Mouse (Mus musculus) mouse embryonic stem cell (cell line): ENCODE data around the gene Erc2.
"Not testable (repeated sequence)": the region's sequence is repeated elsewhere in the genome, so short reads cannot be mapped to it uniquely, and the experiment has no call there.

Experiments
- in situ Hi-C, 2 experiments: fragments of 300-500 bp; cut with MboI; formaldehyde crosslinking; loops; 1 replicate in 1 of 2; 3 replicates in 1 of 2; pipeline ENCODE4 v1.14.3; 2019 to 2020; ENCODE audit warnings: low sequenced_read_pairs in 2 of 2, low pct_unique_long_range_greater_than_20kb in 1 of 2, mixed read lengths in 1 of 2; ENCODE audit not compliant: unreplicated experiment in 1 of 2

Erc2 gene

GRCm38 (mm10) chr14:27862299-27862698 is 240.1 kb downstream of the Erc2 start:
- in situ Hi-C loops, result no loop called here

- in situ Hi-C loops, result no loop called here
Observed at GRCm38 (mm10) chr14:27867386-27867785, 245.2 kb downstream of the Erc2 start.

GRCm38 (mm10) chr14:27873619-27874018 is 251.4 kb downstream of the Erc2 start:
- in situ Hi-C loops, result no loop called here

GRCm38 (mm10) chr14:27875991-27876411 is 253.8 kb downstream of the Erc2 start:
- in situ Hi-C loops, result no loop called here

- in situ Hi-C loops, result no loop called here
Observed at GRCm38 (mm10) chr14:27881972-27882371, 259.7 kb downstream of the Erc2 start.

- in situ Hi-C loops, result not testable (repeated sequence)
Observed at GRCm38 (mm10) chr14:27886337-27886736, 264.1 kb downstream of the Erc2 start.

GRCm38 (mm10) chr14:27887488-27887887 is 265.3 kb downstream of the Erc2 start:
- in situ Hi-C loops, result no loop called here

GRCm38 (mm10) chr14:27889650-27890049 is 267.4 kb downstream of the Erc2 start:
- in situ Hi-C loops, result no loop called here

GRCm38 (mm10) chr14:27892416-27892815 is 270.2 kb downstream of the Erc2 start:
- in situ Hi-C loops, result no loop called here

GRCm38 (mm10) chr14:27901772-27902171 is 279.5 kb downstream of the Erc2 start:
- in situ Hi-C loops, result no loop called here

GRCm38 (mm10) chr14:27921656-27922373 is 299.6 kb downstream of the Erc2 start:
- in situ Hi-C loops, result no loop called here

- in situ Hi-C loops, result no loop called here
Observed at GRCm38 (mm10) chr14:27927369-27927768, 305.1 kb downstream of the Erc2 start.

- in situ Hi-C loops, result no loop called here
Observed at GRCm38 (mm10) chr14:27933533-27933932, 311.3 kb downstream of the Erc2 start.

GRCm38 (mm10) chr14:27935714-27936113 is 313.5 kb downstream of the Erc2 start:
- in situ Hi-C loops, result no loop called here

GRCm38 (mm10) chr14:27937922-27938321 is 315.7 kb downstream of the Erc2 start:
- in situ Hi-C loops, result no loop called here

GRCm38 (mm10) chr14:27945276-27945675 is 323.0 kb downstream of the Erc2 start:
- in situ Hi-C loops, result no loop called here

- in situ Hi-C loops, result no loop called here
Observed at GRCm38 (mm10) chr14:27946211-27946610, 324.0 kb downstream of the Erc2 start.

- in situ Hi-C loops, result no loop called here
Observed at GRCm38 (mm10) chr14:27948391-27948790, 326.2 kb downstream of the Erc2 start.

- in situ Hi-C loops, result no loop called here
Observed at GRCm38 (mm10) chr14:27953814-27954213, 331.6 kb downstream of the Erc2 start.

GRCm38 (mm10) chr14:27956801-27957200 is 334.6 kb downstream of the Erc2 start:
- in situ Hi-C loops, result no loop called here
